Mouse (Mus musculus): ENCODE measurements around the gene Mrpl38.
A peak's percentile ranks its signal among the peaks of the same experiment; 100 is the strongest.

Mrpl38 gene

GRCm38 (mm10) chr11:116138468-116139138, at the start of gene Mrpl38:
Gene Mrpl38, minus strand, starts transcription at chr11:116138868.
- DNase-seq (ENCODE audit: low read depth, low spot score), result peak; percentile 97
- Histone ChIP-seq H3K27me3 (ENCODE audit: control insufficient read depth, insufficient read depth, low read length, poor library complexity, severe bottlenecking) (no peaks in the 10 kb centered on the region), H3K36me3 (ENCODE audit: control insufficient read depth, insufficient read depth, low read length, poor library complexity, severe bottlenecking) (no peaks in the 10 kb centered on the region; the same call in 1 of the 2 replicates)

- DNase-seq (ENCODE audit: low read depth, low spot score), result no peak
- H3K36me3 ChIP-seq (ENCODE audit: control insufficient read depth, insufficient read depth, low read length, poor library complexity, severe bottlenecking), result 0 out of 2 replicates have a peak, but pooled peaks cover 3% of the 10 kb centered on the region
- no peaks in the 10 kb centered on the region for H3K27me3 ChIP-seq (ENCODE audit: control insufficient read depth, insufficient read depth, low read length, poor library complexity, severe bottlenecking)
These were observed 48.7 kb upstream of the Mrpl38 start for GRCm38 (mm10) chr11:116187226-116187930.

- DNase-seq (ENCODE audit: low read depth, low spot score), result no peak
- H3K36me3 ChIP-seq (ENCODE audit: control insufficient read depth, insufficient read depth, low read length, poor library complexity, severe bottlenecking), result 0 out of 2 replicates have a peak, but pooled peaks cover 3% of the 10 kb centered on the region
- H3K27me3 ChIP-seq (ENCODE audit: control insufficient read depth, insufficient read depth, low read length, poor library complexity, severe bottlenecking), result no peaks in the 10 kb centered on the region
These were observed 47.7 kb upstream of the Mrpl38 start for GRCm38 (mm10) chr11:116186360-116186759.

- no peaks in the 10 kb centered on the region for H3K27me3 ChIP-seq (ENCODE audit: control insufficient read depth, insufficient read depth, low read length, poor library complexity, severe bottlenecking)
- no peak for DNase-seq (ENCODE audit: low read depth, low spot score)
- 0 out of 2 replicates have a peak, but pooled peaks cover 3% of the 10 kb centered on the region for H3K36me3 ChIP-seq (ENCODE audit: control insufficient read depth, insufficient read depth, low read length, poor library complexity, severe bottlenecking)
These were observed 47.2 kb upstream of the Mrpl38 start for GRCm38 (mm10) chr11:116185836-116186235.

GRCm38 (mm10) chr11:116178411-116179121, 39.9 kb upstream of the Mrpl38 start:
- Histone ChIP-seq H3K36me3 (ENCODE audit: control insufficient read depth, insufficient read depth, low read length, poor library complexity, severe bottlenecking) (peaks cover 13% of the 10 kb centered on the region), H3K27me3 (ENCODE audit: control insufficient read depth, insufficient read depth, low read length, poor library complexity, severe bottlenecking) (no peaks in the 10 kb centered on the region)

GRCm38 (mm10) chr11:116176010-116176409, 37.3 kb upstream of the Mrpl38 start:
- DNase-seq (ENCODE audit: low read depth, low spot score), result no peak
- no peaks in the 10 kb centered on the region for H3K27me3 ChIP-seq (ENCODE audit: control insufficient read depth, insufficient read depth, low read length, poor library complexity, severe bottlenecking)
- peaks cover 10% of the 10 kb centered on the region for H3K36me3 ChIP-seq (ENCODE audit: control insufficient read depth, insufficient read depth, low read length, poor library complexity, severe bottlenecking)

More at GRCm38 (mm10) chr11:116178411-116179121, 39.9 kb upstream of the Mrpl38 start:
- DNase-seq (ENCODE audit: low read depth, low spot score), result no peak

GRCm38 (mm10) chr11:116174775-116175448, 36.2 kb upstream of the Mrpl38 start:
- Histone ChIP-seq H3K27me3 (ENCODE audit: control insufficient read depth, insufficient read depth, low read length, poor library complexity, severe bottlenecking) (no peaks in the 10 kb centered on the region), H3K36me3 (ENCODE audit: control insufficient read depth, insufficient read depth, low read length, poor library complexity, severe bottlenecking) (peaks cover 10% of the 10 kb centered on the region)
- no peak for DNase-seq (ENCODE audit: low read depth, low spot score)

- Histone ChIP-seq H3K36me3 (ENCODE audit: control insufficient read depth, insufficient read depth, low read length, poor library complexity, severe bottlenecking) (peaks cover 6% of the 10 kb centered on the region; the same call in 1 of the 2 replicates), H3K27me3 (ENCODE audit: control insufficient read depth, insufficient read depth, low read length, poor library complexity, severe bottlenecking) (no peaks in the 10 kb centered on the region)
- DNase-seq (ENCODE audit: low read depth, low spot score), result no peak
These were observed 33.3 kb upstream of the Mrpl38 start for GRCm38 (mm10) chr11:116171959-116172358.

- no peaks in the 10 kb centered on the region for H3K27me3 ChIP-seq (ENCODE audit: control insufficient read depth, insufficient read depth, low read length, poor library complexity, severe bottlenecking)
- no peak for DNase-seq (ENCODE audit: low read depth, low spot score)
- peaks cover 6% of the 10 kb centered on the region; the same call in 1 of the 2 replicates for H3K36me3 ChIP-seq (ENCODE audit: control insufficient read depth, insufficient read depth, low read length, poor library complexity, severe bottlenecking)
These were observed 31.5 kb upstream of the Mrpl38 start for GRCm38 (mm10) chr11:116170003-116170800.

GRCm38 (mm10) chr11:116169214-116169613, 30.5 kb upstream of the Mrpl38 start:
- peaks cover under 1% of the 10 kb centered on the region; the same call in 1 of the 2 replicates for H3K36me3 ChIP-seq (ENCODE audit: control insufficient read depth, insufficient read depth, low read length, poor library complexity, severe bottlenecking)
- no peaks in the 10 kb centered on the region for H3K27me3 ChIP-seq (ENCODE audit: control insufficient read depth, insufficient read depth, low read length, poor library complexity, severe bottlenecking)
- no peak for DNase-seq (ENCODE audit: low read depth, low spot score)

GRCm38 (mm10) chr11:116167884-116168439, 29.3 kb upstream of the Mrpl38 start, which contains the start of gene Fbf1:
Gene Fbf1, minus strand, starts transcription at chr11:116168166.
- no peaks in the 10 kb centered on the region for H3K36me3 ChIP-seq (ENCODE audit: control insufficient read depth, insufficient read depth, low read length, poor library complexity, severe bottlenecking)
- no peaks in the 10 kb centered on the region for H3K27me3 ChIP-seq (ENCODE audit: control insufficient read depth, insufficient read depth, low read length, poor library complexity, severe bottlenecking)
- DNase-seq (ENCODE audit: low read depth, low spot score), result peak; percentile 93

- DNase-seq (ENCODE audit: low read depth, low spot score), result peak; percentile 8
- Histone ChIP-seq H3K36me3 (ENCODE audit: control insufficient read depth, insufficient read depth, low read length, poor library complexity, severe bottlenecking) (no peaks in the 10 kb centered on the region), H3K27me3 (ENCODE audit: control insufficient read depth, insufficient read depth, low read length, poor library complexity, severe bottlenecking) (no peaks in the 10 kb centered on the region)
These were observed 28.6 kb upstream of the Mrpl38 start for GRCm38 (mm10) chr11:116167232-116167631.

GRCm38 (mm10) chr11:116163002-116163401, 24.3 kb upstream of the Mrpl38 start:
- no peak for DNase-seq (ENCODE audit: low read depth, low spot score)
- no peaks in the 10 kb centered on the region for H3K27me3 ChIP-seq (ENCODE audit: control insufficient read depth, insufficient read depth, low read length, poor library complexity, severe bottlenecking)

More at GRCm38 (mm10) chr11:116163002-116163401, 24.3 kb upstream of the Mrpl38 start:
- H3K36me3 ChIP-seq (ENCODE audit: control insufficient read depth, insufficient read depth, low read length, poor library complexity, severe bottlenecking), result no peaks in the 10 kb centered on the region
